Mouse (Mus musculus) kidney, postnatal 14 days (tissue): ENCODE results near the gene Sema6d.

Experiments
- DNase-seq: peaks from one replicate; pipeline ENCODE4 v3.0.0; 2022; ENCODE audit warnings: mixed read lengths

The Sema6d gene

GRCm38 (mm10) chr2:124673117-124673516 is 583.3 kb downstream of the Sema6d start:
- no peak for DNase-seq

GRCm38 (mm10) chr2:124684481-124684901 is 594.7 kb downstream of the Sema6d start:
- DNase-seq: peak; percentile 15

GRCm38 (mm10) chr2:124690372-124690771 is 600.6 kb downstream of the Sema6d start:
- DNase-seq: peak; percentile 32

- no peak for DNase-seq
Measured at GRCm38 (mm10) chr2:124702621-124703020, 612.9 kb downstream of the Sema6d start.

GRCm38 (mm10) chr2:124704922-124705321 is 615.2 kb downstream of the Sema6d start:
- DNase-seq: no peak

- DNase-seq: no peak
Measured at GRCm38 (mm10) chr2:124705806-124706205, 616.0 kb downstream of the Sema6d start.

GRCm38 (mm10) chr2:124706896-124707295 is 617.1 kb downstream of the Sema6d start:
- no peak for DNase-seq
